Mouse (Mus musculus) common myeloid progenitor, adult 5-6 weeks (primary cell): ENCODE data around the gene March6. TPM values are rescaled to one million over a fixed set of nuclear protein-coding genes. Genes with fewer than 3 reads are reported as not detected.

Source experiments
- ATAC-seq: replicated peaks from 2 replicates; pipeline ENCODE4 v1.8.0; 2016; ENCODE audit warnings: low read depth, mild to moderate bottlenecking, moderate TSS enrichment, inconsistent platforms; ENCODE audit not compliant: poor library complexity, severe bottlenecking
- total RNA-seq: library from RNA; stranded (forward); fragments of 200-1000, 187-1606 nt; gene quantifications from 2 replicates; pipeline ENCODE4 v1.2.3, GENCODE M21; 2017

Gene March6
- total RNA-seq: 44.8 and 58.4 TPM in 2 replicates

DNA sequence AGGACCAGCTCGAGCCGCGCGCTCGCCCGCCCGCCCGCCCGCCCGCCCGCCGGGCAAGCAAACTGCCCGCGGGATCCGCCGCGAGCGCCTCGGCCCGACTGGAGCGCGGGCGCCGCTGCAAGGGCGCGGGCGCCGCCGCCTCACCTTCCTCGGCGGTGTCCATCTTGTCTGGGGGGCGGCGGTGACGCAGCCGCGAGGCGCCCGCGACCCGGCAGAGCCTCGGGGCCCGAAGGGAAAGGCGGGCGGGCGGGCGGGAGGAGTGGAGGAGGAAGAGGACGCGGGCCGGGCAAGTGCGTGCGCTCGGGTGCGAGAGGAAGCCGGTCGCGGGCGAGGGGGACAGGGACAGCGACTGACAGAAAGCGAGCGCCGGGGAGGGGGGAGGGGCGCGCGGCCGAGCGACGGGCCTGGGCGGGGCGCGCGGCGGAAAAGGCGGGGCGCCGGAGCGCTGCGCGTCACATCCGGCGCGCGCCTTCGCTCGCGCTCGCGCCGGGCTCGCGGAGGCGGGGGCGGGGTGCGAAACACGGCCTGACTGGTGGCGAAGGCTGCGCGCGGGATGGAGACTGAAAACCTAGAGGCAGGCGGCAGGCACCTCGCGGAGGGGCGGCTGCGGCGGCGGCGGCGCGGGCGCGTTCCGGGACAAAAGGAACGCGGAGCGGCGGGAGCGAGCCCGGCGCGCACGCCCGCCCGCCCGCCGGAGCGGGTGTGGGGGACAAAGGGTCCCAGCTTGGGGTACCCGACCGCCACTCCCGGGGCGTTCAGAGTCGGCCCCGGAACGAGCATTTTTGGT, at the start of gene March6:
TSS of gene March6 (minus strand) at position 395 of the 787 bp plus-strand sequence.
- peak; percentile 40 for ATAC-seq

DNA sequence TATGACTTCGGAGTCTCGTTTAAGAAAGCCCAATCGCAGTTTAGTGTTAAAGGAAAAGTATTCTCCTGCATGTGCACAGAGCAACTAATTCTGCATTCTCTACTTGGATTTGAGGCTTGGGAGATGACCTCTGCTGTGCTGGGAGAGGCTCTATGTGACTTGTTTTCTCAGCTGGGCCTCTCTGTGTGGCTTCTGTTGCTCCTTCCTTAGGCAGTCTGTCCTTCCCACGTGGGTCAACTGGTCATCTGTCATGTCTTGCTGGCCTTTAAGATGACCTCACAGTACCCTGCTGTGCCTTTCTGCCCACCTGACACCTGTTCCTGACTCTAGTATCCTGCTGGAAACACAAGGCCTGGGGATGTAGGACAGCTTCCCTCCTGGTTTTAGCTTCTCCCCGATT, 45.2 kb upstream of the March6 start:
- ATAC-seq: no peak

DNA sequence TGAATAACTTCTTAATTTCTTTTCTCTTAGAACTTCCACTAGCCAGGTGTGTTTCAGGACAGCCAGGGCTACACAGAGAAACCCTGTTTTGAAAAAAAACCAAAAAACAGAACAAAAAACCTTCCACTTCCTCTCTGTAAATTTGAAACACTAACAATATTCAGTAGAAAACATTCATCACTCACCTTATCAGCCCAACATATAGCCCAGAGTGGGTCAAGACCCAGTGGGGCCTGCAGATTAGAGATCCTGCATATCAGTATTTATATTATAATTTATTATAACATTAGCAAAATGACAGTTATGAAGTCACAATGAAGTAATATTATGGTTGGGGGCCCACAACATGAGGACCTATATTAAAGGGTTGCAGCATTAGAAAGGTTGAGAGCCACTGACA, 42.8 kb upstream of the March6 start:
- no peak for ATAC-seq

DNA sequence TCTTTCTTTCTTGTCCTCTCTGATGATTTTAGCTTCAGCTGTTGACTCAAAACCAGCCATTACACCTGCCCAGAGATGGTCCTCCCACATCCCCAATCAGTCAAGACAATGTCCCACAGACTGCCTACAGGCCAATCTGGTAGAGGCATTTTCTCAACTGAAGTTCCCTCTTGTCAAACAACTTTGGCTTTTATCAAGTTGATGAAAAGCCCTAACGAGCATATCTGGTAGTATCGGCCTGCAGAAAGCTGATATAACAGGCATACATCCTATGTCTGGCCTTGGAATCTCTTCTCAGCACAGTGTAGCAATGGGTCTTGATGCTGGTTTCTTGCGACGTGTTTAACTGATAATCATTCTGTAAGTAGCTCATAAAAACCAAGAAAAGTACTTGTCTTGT, 42.4 kb upstream of the March6 start:
- no peak for ATAC-seq

DNA sequence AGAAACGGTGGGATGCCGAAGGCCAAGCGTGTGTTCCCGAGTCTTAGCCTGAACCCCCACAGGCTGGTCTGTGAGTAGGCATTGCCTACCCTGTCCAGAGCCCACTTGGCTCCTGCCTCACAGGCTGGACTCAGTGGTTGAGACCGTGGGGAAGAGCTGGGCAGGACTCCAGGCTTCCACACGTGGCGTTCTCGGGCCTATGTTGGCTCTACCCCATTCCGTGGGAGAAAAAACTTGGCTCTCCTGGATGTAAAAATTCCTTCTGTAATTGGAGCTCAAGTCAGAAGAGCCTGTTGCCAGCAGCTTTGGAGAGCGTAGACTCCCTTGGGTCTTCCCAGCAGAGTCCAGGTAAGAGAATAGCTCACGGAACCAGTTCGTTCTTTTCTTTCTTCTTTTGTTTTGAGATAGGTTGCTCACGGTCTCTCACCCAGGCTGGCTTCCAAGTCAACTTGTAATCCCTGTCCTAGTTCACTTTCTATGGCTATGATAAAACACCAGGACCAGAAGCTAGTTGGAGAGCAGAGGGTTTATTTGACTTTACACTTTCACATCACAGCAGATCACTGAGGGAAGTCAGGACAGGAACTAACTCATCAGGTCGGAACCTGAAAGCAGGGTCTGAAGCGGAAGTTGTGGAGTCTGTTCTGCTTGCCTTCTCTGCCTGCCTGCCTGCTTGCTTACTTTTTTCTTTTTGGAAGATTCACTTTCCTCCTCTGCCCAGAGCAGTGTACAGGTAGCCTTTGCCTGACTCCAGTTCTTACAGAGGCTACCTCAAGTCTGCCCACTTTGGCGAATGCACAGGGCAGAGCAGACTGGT, 41.3 kb upstream of the March6 start:
- peak; percentile 61 for ATAC-seq

DNA sequence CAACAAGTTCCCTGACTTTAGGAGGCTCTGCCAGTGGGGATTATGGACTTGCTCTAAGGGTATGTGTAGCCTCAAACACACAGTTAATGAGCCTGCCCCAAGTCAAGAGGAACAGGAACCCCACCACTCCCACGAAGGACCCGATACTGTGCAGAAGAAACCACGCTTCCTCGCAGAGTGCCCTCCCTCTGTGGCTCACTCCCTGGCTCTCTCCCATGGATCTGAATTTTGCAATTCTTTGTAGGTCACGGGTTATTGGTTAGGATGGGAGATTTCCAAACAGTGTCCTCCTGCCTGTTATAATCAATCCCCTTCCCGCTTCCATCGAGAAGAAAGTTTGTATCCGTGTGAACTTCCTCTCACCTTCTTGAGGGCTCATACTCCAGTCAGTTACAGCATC, 40.1 kb upstream of the March6 start:
- ATAC-seq: peak; percentile 27; the same call in 1 of the 2 replicates

DNA sequence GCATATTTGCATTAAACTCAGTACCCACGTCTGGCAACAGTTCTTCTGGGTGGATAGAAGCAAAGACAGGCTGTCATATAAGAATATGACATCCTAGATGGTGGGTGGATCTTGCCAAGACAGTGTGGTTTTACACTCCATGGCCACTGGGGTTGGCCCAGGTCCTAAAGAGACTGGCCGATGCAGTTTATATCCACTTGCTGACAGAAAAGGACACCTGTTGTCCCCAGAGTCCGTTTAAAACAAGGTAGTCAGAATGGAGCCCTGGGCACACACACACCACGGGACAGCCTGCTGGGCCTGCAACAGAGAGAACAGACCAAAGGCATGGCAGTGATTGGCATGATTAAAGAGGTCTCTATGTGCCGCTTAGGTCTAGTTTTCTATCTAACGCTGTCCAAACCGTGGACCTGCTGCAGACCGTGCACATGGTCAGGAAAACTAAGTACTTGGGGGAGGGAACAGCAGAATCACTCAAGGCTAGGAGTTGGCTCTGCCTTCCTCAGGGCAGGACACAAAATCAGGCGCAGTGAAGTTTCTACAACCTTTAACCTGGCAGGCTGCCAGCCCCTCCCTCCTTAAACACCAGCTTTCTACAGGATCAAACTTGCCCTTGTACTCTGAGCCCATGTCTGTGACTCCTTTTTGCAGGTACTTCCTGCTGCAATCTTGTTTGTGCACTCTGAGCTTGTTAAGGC, 38.6 kb upstream of the March6 start:
- no peak for ATAC-seq

DNA sequence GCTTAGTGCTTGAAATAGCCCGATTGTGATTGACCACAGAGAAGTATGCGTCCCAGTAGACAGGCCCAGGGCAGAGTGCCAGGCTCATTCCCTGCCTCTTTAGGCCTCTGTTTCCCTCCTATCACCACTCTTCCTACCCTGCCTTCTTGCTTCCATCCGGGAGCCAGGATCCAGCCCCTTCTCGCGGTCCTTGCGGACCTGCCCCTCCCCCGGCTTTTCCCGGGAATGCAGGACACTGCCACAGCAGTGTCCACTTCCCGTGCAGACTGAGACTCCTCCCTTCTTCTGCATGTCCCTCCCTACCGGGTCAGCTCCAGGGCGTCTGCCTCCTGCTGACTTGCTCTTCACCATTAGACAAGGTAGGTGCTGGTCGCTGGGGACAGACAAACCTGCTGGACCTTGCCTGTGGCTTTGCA, 37.7 kb upstream of the March6 start:
- ATAC-seq: no peak

DNA sequence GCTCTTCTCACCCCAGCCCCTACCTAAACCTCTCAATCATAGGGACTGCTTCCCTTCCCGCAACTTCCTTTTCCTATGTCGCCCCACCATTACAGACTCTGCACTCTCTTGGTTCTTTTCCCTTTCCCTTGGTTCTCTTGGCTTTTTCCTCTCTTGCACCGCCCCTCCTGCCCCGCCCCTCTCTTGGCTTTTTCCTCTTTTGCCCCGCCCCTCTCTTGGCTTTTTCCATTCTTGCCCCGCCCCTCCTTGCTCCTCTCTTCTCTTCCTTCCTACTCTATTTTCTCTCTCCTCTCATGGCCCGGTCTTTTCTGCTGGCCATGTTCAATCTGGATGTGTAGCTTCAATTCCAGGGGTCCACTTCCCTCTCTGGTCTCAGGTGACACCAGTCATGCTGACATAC, 36.6 kb upstream of the March6 start:
- no peak for ATAC-seq

DNA sequence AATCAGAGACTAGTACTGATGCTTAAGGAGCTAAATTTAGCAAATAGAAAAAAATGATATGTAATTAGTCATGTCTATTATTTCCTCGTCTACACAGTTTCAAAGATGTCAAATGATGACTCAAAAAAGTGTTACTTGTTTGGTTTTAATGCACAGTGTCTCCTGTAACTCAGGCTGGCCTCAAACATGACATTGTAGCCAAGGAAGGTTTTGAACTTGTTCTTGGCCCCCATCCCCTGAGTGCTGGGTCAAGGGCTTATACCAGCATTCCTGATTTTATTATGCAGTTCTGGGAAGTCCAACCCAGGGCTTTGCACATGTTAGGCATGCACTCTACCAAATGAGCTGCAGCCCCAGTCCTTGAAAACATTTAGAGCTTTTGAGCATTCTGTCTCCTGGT, 34.9 kb upstream of the March6 start:
- no peak for ATAC-seq

DNA sequence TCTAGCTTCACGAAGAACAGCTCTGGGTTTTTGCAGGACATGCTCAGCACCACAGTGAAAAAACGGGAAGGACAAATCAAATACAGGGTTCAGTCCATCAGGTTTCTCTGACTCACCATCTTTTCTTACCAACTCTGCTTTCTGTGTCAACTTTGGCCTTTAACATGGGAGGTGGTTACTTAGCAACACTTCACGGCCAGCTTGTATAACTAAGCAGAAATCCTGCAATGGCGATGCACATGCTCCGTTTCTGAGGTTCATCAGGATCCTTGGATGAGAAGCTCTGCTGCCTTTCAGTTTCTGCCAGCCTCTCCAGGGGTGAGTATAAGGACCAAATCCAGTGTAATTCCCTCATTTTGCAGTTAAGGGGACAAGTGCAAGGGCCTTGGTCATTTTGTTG, 34.3 kb upstream of the March6 start, which contains the start of gene Cmbl:
TSS of gene Cmbl (plus strand) at position 206 of the 400 bp plus-strand sequence.
- no peak for ATAC-seq

DNA sequence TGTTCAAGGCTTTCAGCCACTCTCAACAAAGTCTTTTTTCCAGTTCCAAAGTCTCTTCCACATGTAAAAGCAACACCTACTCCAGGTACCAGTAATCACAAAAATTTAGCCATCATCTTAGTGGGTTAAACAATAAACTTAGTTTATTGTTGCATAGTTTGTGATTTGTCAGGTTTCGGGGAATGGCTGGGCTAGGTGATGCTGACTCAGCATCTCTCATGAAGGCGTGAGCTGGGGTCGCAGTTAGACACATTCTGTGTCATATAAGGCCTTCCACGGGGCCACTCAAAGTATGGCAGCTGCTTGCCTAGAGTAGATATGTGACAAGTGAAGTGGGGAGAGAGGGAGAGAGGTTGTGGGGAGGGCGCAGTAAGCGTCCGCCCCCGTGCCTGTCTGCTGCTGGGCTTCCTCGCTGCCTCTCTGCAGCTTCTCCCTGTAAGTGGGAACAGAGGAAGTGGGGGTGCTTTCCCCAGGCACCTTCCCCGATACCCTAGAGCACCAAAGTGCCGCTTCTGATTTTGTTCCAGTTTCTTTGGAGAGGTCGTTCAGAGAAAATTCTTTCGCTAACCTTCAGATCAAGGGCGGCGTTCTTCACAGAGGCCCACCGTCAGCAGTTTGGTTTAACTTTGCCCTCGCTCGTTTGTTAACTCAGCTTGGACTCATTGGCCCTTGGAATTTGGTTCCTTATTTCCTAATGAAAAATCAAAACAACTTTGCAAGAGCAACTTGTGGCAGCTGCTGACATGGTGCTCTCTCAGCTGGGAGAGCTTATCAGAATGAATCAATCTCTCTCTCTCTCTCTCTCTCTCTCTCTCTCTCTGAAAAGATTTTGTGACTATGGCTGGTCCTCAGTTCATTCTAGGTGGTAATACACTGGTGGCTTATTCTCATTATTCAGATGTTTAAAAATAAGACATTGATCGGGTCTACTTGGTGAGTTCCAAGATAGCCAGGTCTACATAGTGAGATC, 33.0 kb upstream of the March6 start:
- ATAC-seq: peak; percentile 58

DNA sequence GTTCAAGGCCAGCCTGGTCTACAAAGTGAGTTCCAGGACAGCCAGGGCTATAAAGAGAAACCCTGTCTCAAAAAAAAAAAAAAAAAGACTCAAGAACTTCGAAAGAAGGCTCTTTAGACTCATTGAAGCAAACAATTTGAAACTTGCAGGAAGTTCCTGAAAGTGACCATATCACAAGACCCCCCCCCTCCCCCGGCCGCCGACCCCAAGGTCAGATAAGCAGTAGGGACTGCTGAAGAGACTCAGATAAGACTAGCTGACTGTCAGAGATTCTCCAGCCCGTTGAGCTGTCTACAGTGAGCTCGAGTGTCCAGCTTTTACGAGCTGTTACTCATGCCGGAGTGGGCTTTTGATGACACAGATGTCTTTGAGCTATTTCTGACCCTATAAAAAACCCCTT, 32.0 kb upstream of the March6 start:
- no peak for ATAC-seq

DNA sequence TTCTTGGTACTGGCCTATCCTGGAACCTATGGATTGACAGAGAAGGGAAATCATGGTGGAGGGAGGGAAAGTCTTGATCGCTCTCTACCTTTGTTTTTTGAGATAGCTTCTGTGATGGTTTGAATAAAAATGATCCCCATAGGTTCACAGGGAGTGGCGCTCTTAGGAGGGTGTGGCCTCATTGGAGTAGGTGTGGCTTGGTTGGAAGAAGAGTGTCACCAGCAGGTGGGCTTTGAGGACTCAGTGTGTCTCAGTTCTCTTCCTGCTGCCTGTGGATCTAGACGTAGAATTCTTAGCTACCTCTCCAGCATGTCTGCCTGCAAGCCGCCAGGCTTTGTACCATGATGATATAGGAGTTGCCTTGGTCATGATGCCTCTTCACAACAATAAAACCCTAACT, 31.1 kb upstream of the March6 start:
- no peak for ATAC-seq

DNA sequence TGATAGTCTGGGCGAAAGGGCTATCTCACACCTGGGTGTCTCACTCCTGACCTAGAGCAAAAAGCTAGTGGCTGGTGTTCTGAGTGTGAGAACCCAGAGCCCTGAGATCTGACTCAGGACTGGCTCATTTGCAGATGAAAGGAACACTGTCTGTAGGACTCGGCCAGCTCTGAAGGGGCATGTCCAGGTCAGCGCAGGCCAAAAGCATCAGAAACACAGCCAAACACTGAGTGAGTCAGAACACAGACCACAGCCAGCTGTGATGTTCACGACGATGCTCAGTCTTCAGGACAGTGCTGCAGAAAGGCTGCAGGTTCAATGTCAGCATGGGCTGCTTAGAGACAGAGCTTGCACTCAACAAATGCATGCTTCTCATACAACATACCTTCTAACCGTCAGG, 30.5 kb upstream of the March6 start:
- no peak for ATAC-seq

DNA sequence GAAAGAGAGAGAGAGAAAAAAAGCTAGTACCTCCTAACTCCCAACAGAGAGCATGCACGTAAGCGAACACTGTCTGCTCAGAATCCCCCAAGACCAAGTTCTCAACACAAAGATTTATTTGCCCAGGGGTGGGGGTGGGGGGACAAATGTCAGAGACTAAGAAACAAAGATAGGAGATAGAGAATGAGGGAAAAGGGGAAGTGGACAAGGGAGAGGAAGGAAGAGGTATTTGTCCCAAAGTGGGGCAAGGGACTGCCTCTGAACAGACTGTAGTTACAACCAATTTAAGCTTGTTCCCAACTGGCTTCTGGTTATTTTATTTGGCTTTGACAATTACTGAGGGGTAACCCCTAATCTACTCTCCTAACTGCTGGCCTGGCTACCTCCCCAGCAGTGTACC, 24.0 kb upstream of the March6 start:
- ATAC-seq: peak; percentile 84

DNA sequence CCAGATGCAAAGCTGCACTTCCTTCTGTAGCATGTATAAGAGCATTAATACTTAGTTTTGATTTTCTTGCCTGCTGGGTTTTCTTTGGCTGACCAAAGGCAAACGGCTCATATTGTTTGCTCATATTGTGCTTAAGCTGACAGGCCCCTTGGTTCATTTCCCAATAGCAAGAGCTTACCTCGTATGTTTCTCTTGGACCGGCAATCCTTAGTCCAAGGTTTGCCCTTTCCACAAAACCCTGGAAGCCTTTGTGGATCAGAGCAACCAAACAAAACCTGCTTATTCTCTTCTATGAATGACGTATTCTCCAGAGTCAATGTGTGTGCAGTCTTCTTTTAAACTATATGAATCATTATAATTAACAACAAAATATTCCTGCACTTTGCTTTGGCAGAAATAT, 19.5 kb upstream of the March6 start:
- no peak for ATAC-seq

DNA sequence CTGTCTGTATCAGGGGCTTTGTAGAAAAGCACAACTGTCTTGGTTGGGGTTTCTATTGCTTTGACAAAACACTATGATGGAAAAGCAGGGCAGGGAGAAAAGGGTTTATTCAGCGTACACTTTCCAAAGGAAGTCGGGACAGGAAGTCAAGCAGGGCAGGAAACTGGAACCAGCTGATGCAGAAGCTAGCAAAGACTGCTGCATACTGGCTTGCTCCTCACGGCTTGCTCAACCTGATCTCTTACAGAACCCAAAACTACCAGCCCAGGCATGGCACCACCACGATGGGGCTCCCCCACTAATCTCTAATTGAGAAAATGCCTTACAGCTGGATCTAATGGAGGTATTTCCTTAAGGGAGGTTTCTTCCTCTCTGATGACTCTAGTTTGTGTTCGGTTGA, 16.6 kb upstream of the March6 start:
- ATAC-seq: no peak

DNA sequence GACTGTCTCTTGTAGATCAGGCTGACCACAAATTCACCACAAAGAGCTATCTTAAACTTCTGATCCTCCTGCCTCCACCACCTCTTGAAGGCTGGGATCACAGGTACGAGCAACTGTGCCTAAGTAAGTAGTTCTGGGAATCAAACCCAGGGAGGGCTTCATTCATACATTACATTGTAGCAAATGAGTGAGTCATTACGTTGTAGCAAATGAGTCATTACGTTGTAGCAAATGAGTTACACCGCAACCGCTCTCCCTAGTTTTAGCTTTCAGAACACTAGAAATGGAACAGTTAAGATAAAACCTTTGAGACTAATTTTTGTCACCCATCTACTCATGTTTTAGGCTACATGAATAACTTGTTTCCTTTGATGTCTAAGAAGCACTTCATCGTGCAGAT, 15.4 kb upstream of the March6 start:
- ATAC-seq: no peak

DNA sequence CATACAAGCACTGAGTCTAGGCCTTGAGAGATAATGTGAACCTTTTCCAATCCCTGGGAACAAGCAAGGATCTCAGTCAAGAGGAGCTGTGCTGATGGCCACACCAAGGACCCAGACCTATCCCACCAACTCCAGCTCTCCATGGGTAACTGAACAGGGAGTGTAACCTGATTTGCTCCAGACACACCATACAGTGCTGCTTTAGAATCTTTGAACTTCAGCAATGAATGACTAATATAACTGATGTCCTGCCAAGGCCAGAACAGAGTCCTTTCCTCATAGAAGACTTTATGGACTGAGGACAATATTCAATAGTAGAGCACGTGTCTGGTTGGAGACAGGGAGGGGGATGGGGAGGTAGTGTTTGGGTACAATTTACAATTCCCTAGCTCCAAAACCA, 14.2 kb upstream of the March6 start:
- ATAC-seq: no peak
